Mouse (Mus musculus): ENCODE results near the gene Bank1.

Gene Bank1

DNA sequence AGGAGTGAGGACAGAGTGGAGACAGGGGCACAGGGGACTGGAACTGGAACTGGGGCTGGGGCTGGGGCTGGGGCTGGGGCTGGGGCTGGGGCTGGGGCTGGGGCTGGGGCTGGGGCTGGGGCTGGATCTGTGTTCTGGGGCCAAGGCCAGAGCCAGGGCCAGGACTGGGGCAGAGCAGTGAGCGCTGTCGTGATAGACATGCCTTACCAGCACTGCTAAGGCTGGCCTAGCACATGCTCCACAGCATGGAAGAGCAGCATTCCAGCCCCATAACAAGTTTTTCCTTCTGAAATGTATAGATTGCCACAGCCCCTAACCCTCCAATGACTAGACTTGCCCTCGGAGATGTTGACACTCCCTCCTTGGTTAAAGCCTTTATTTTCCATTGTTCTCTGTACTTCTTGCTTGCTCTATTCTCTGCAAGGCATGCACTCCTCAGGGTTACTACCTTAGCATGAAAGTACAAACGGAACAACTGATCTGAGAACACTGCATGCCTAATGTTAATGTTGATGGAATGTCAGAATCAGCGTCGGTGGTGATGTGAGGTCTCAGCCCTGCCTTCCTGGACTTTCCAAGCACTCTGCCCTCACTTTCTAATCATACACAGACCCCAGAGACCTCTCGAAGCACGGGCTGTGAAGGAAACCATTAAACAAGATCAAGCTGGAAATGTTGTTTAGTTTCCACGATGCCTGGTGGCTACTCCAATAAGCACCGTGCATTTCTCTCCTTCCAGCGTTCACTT lies 318.6 kb downstream of the Bank1 start:
- ATAC-seq (ENCODE audit: low TSS enrichment): peak; percentile 42

Data from frontal cortex, adult (tissue).